Mouse (Mus musculus): ENCODE measurements around the gene Popdc2.

DNA sequence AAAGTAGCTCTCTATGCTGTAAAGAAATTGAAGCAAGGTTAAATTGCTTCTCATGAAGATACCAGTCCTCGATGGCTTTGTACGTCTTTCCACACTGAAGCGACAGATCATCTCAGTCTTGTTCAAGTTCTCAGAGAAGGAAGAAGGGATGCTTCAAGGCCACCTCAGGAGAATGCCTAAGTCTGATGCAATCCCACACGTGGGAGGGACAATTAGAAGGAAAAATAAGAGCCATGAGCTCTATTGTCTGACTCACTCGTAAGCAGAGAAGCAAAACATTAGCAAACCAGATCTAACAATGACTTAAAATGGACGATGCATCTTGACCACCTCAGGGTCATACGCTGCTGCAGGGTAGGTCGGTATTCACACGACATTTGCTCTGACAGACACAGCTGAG is 43.5 kb upstream of the Popdc2 start:
- no peak for TF ChIP-seq POLR2A (IDR thresholded peaks at IDR 0.05; ENCODE audit: extremely low read depth, insufficient read depth, low read length)
- TF ChIP-seq CTCF (IDR thresholded peaks at IDR 0.05; ENCODE audit: low read depth, low read length) = no peak
